Mouse (Mus musculus) thymus, postnatal 0 days (tissue): Measurements from ENCODE around the gene Relt. TPM values are rescaled to one million over a fixed set of nuclear protein-coding genes. Genes with fewer than 3 reads are reported as not detected.

Experiments
- DNase-seq: peaks from one replicate; pipeline ENCODE4 v3.0.0-alpha.2; 2015; ENCODE audit warnings: low spot score
- polyA plus RNA-seq: library from polyadenylated mRNA; unstranded; fragments of >200 nt; fragmentation: Nextera tagmentation; extraction: Ambion mirVana; gene quantifications from 2 replicates; pipeline ENCODE4 v1.2.1, GENCODE M21; 2015

Gene Relt
- 12.3 and 12.9 TPM in 2 replicates for polyA plus RNA-seq

DNA sequence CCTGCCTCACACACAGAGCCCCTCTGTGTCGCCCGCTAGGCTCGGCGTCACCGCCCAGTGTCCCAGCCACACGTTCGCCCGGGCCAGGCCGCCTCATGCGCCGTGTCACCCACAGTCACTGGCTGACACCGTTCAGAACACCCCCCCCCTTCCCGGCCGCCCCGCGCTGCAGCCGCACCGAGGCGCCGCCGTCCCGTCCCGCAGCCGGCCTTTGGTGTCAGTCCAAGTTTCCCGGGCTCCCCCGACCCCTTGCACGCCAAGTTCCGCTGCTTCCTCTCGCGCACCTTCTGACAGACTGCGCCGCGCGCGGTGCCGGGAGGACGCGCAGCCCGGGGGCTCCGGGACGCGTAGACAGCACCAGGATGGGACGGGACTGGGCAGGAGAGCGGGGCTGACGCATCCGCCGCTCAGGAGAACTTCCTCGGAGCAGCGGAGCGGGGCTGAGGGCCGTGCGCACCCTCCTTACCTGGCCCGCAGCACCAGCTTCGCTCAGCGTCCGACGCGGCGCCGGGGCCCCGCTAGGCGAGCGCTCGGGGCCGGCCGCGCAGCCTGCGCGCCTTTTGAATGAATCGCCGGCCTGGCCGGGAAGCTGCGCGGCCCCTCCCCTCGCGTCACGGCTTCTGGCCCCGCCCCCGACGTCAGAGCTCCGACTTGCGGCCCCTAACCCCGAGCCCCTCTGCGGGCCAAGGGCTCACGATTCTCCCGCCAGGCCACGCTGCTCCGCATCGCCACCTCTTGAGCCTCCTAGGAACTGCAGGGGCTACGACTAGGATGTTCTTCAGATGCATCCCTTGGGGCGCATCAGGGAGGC lies at the start of gene Relt:
TSS of gene Relt (minus strand) at position 619 of the 811 bp plus-strand sequence.
- DNase-seq = peak; percentile 97

DNA sequence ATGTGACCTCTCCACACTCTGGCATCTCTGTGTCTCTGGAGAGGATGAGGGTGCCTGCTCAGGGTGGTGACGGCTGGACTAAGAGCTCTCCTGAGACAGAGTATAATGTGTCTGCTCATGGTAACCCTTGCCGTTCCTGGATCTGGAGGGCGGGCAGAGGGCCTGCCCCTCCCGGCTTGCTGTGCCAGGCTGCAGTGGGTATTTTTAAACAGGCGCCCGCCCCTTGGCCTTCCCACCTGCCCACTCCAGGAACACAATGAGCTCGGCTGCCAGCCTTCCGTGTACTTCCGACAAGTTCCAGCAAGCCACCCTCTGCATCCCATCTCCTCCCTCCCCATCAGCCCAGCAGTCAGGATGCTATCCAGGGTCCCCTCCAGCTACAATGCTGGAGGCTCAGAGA lies 48.5 kb upstream of the Relt start:
- no peak for DNase-seq

DNA sequence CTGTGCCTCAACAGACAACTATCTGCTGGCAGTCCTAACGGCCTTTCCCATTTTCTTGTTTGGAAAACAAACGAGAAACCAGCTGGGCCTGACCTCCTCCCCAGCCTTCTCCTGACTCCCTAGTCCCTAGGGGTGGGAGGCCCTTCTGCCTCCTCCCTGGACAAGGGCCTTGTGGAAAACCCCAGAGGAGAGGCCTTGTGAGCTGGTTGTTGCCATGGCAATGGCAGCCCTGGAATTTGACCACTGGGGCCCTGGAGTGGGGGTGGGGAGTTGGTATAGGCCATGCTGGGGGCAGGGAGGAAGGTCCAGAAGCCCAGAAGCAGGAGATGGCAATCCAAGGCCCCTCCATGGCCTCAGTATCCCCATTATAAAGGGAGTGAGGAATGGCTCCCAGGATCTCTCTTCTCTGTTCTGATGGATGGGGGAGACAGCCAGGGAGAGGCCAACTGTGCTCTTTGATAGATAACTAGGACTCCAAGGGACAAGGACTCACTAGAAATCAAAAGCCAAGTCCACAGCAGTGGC lies 48.1 kb upstream of the Relt start:
- no peak for DNase-seq

- no peak for DNase-seq
These were observed 45.3 kb upstream of the Relt start for GRCm38 (mm10) chr7:100908567-100908966.

- no peak for DNase-seq
These were observed 44.8 kb upstream of the Relt start for GRCm38 (mm10) chr7:100908061-100908460.

DNA sequence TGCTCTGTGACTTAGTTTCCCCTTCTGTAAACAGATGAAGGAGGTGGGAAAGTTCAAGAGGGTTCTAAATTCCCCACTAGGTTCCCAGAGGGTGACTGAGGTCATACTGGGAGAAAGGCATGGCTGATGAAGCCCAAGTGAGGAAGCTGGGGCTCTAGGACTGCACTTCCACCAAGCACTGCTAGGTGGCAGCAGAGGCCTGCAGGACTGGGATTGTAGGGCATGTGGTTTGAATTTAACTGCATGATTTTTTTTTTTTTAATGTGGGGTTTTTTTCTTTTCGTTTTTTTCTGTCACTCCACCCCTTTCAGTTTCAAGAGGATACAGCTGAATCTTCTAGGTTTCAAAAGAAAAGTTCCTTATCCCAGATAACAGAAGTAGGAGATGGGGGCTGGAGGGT lies 44.0 kb upstream of the Relt start:
- DNase-seq = peak; percentile 76

GRCm38 (mm10) chr7:100906029-100906789 lies 43.0 kb upstream of the Relt start:
- no peak for DNase-seq

DNA sequence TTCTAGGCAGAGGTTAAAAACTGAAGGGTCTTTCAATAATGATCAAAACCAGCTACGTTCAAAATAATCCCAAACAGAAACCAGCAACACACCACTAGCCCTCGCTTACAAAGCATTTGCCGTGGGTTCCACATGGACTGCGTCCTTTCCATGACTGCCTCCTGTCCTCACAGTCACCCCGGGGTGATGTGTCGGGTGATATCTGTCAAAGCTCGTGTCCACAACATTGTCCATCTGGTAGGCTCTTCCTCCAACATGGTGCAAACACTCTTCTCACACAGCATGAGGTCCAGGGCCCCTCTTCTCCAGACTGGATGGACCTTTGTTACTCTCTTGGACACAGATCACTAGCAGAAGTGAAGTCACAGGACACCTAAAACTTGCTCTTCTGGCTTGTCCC lies 41.8 kb upstream of the Relt start:
- no peak for DNase-seq

DNA sequence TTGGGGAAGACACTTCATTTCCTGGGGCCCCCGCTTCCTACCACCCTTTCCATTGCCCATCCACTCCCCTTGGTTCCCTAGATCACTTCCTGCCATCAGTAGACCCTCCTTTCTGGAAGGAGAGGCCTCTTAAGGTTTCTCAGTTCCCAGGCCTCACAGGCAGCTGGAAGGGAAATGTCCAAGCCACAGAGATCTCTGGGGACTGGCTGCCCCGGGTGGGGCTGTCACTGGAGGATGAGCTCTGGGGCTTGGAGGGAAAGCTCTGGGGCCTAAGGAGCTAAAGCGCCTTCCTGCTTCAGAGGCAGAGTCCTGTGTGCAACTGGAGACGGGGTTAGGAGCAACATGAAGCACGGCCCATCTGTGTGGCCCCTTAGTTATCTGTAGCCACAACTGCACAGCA lies 41.4 kb upstream of the Relt start:
- no peak for DNase-seq

- DNase-seq = no peak
These were observed 39.3 kb upstream of the Relt start for GRCm38 (mm10) chr7:100902451-100903137.

- no peak for DNase-seq
These were observed 34.6 kb upstream of the Relt start for GRCm38 (mm10) chr7:100897828-100898227.

DNA sequence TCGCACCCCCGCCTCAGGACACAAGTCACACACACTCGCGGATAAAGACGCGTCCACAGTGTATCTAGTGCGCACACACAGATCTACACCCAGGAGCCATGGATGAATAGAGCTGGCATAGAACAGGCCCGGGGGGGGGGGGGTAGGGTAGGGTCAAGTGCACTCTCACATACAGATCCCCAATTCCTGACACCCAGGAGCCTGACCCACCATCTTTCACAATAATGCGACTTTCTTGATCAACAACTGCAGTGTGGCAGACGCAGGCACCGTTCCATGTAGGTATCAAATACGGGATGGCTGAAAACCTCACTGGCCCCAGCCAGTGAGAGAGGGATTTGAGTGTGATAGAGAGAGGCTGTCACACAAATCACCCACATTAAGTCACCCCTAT lies 31.6 kb upstream of the Relt start:
- DNase-seq = no peak

DNA sequence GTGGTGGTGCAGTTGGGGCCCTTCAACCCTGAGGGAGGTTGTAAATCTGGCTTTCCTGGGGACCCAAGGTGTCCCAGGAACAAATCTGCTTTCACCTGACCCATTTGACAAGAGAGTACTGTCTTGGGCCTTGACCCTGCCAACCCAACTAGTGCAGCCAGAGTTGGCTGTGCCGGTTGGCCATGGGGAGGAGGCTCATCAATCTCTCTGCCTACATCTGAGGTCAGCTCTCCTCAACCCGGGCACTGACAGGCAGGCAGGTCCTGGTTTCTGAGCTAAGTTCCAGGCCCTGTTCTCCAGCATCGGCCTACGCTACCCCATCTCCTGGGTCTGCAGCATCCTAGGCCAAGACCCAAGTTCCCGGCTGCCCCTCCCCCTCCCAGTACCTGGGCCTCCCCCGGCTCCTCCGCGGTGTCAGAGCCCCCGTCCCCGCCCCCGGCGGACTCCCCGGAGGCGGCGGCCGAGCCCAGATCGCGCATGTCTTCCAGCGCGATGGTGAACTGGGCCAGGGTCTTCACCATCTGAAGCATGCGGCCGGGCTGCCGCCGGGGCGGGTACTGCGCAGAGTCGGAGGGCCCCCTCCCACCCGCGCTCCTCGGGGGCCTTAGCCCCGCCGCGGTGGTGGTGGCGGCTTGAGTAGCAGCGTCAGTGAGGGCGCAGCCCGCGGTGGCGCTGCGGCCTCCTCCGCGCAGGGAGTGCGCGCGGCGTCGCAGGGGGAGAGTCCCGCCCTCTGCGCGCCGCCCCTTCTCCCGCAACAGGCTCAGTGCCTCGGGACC lies 31.0 kb upstream of the Relt start:
- DNase-seq = peak; percentile 55

- DNase-seq = no peak
These were observed 30.2 kb upstream of the Relt start for GRCm38 (mm10) chr7:100893249-100894056.

GRCm38 (mm10) chr7:100886535-100886934 lies 23.3 kb upstream of the Relt start:
- DNase-seq = peak; percentile 74

DNA sequence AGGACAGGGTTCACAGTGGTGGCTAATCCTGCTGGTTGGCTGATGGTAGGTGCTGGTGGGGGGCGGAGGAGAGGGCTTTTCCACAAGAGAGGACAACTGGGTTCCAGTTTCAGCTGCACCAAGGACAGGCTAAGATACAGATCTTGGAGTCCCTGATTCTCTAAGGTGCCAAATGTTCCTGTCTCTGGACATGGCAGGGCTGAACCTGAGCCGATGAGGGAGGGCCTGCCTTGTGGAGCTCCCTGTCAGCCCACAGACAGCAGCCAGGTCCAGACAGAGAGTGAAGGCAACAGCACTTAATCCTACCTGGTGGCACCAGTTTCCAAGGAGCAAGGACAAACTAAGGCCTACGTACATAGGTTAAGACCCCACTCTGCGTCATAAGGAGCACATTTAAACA lies 21.2 kb upstream of the Relt start:
- no peak for DNase-seq

DNA sequence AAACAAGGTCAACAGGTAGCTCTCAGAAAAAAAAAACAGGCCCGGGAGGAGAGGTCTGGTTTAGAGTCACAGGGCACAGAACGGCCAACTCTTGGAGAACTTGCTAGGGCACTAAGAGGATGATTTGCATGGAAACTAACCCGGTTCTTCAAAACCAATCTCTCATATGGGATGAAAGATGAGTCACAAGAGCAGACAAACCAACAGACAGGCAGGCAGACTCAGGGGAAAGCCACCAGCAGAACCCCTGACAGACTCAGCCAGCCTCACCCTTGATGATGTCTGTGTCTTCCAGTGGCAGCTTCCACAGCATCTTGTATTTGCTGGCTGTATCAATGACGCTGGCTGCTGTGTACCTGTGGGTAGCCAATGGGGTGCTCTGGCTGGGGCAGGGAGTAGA lies 18.7 kb upstream of the Relt start:
- DNase-seq = no peak

DNA sequence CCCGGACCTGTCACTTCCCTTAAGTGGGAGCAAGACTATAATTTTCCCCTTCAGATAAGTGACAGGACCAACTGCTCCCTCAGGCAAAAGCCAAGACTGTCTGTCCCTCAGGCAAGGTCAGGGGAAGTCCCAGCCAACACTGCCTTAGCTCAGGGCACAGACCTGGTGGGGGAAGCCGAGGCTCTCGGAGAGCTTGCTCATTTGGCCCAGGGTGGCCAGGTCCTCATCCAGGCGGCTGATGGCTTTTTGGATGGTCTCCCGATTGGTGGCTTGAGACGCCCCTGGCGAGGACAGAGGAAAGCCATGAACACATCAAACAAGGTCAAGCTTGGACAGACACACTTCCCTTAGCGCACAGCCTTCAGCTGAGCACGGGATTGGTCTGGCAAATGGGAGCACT lies 18.3 kb upstream of the Relt start:
- no peak for DNase-seq

GRCm38 (mm10) chr7:100879595-100879994 lies 16.3 kb upstream of the Relt start:
- peak; percentile 63 for DNase-seq

DNA sequence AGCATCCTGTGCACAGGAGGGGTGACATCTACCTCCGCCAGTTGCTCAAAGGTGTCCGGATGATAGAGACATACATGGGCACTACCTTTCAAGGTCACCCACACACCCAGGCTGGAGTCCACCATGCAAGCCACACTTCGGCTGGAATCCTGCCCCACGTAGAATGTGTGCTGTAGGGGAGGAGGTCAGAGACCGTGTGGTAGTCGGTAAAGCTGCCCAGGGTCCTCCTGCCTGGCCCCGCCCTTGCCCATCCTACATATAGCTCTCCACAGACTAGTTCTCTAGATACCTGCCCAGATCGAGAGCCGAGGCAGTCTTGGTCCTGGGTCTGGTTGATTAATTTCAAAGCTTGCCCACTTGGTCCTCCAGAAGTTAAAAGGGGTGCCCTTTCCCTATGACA lies 13.5 kb upstream of the Relt start:
- no peak for DNase-seq
